Comparison of ENCODE assay signal across 7 mouse cellular contexts in the genomic region with DNA sequence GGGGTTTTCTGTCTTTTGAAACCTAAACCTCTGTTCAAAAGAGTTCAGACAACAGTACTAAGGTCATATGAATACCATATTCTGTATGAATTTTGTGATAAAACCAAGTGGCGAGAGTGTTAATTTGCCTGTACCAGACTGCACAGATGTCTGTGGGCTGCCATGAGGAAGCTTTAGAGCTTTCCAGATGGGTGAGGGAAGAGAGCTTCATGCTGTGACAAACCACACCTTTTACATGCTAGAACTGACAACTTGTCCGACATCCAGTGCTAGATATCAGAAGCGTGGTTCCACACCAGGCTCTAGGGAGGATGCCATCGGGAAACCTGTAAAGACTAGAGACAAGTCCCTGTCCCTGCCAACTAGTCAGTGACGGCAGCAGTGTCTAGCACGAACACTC.
DNase-seq lines count a peak whose midpoint lies in the region.

No protein-coding gene starts in this region.

- intact Hi-C loops in left cerebral cortex, postnatal 14 days (cut with DNase I) = loop anchor here (5.0 to 10.0 kb wide), 2 partner anchors 254 to 326 kb away; partner anchors contain the start of gene Tbx20

- peak; percentile 40 for DNase-seq in right cerebral cortex, adult 18-20 months
- DNase-seq in right cerebral cortex, postnatal 4 days = no peak
- peak; percentile 44 to 50 for DNase-seq in layer of hippocampus, adult 8-10 months (ENCODE audit: low spot score in 2 of 2)
- peak; percentile 18 to 49 for DNase-seq in left cerebral cortex, postnatal 14 days (ENCODE audit: low spot score in 2 of 2)
- DNase-seq in spleen, postnatal 36 days (ENCODE audit: low spot score in 2 of 2) = no peak
- no peak for DNase-seq in natural killer cell, adult 2 months (ENCODE audit: low spot score in 2 of 2)
- no peak for DNase-seq in thymus, adult 18-20 months

Comparison
In these comparisons a context has a peak if more than half of its experiments do, and no peak if none do; other contexts are left out.
1. DNase-seq: peak in right cerebral cortex, adult 18-20 months (single experiment), layer of hippocampus, adult 8-10 months (2 of 2) and left cerebral cortex, postnatal 14 days (2 of 2); none in right cerebral cortex, postnatal 4 days (single experiment), spleen, postnatal 36 days (0 of 2), natural killer cell, adult 2 months (0 of 2) and thymus, adult 18-20 months (0 of 2).